Mouse (Mus musculus) hindbrain, embryonic 10.5 days (tissue): ENCODE results near the gene Slc25a25. TPM values are rescaled to one million over a fixed set of nuclear protein-coding genes. Genes with fewer than 3 reads are reported as not detected.

Experiments
- DNase-seq: peaks from one replicate; pipeline ENCODE4 v3.0.0-alpha.2; 2017; ENCODE audit warnings: low spot score
- H3K27ac ChIP-seq: fragments of 300-500 bp; sonication (generic); 2 replicates; pipeline ENCODE4 v1.5.1; 2016; ENCODE audit warnings: mild to moderate bottlenecking, moderate library complexity
- H3K27me3 ChIP-seq: fragments of 300-500 bp; sonication (generic); 2 replicates; pipeline ENCODE4 v1.6.1; 2016; ENCODE audit warnings: mild to moderate bottlenecking; ENCODE audit not compliant: poor library complexity, insufficient read depth, severe bottlenecking
- H3K36me3 ChIP-seq: fragments of 300-500 bp; sonication (generic); 2 replicates; pipeline ENCODE4 v1.6.1; 2016; ENCODE audit warnings: mild to moderate bottlenecking, moderate library complexity
- H3K4me1 ChIP-seq: fragments of 300-500 bp; sonication (generic); replicated peaks from 2 replicates; pipeline ENCODE4 v1.6.1; 2016; ENCODE audit warnings: mild to moderate bottlenecking
- H3K4me3 ChIP-seq: fragments of 300-500 bp; sonication (generic); 2 replicates; pipeline ENCODE4 v1.5.1; 2016; ENCODE audit warnings: mild to moderate bottlenecking, moderate library complexity
- H3K9me3 ChIP-seq: fragments of 300-500 bp; sonication (generic); 2 replicates; pipeline ENCODE4 v1.6.1; 2016; ENCODE audit warnings: mild to moderate bottlenecking, moderate library complexity
- WGBS: fragments of 180-500 bp; shearing (Covaris S2); methylation state at CpG from one replicate; pipeline ENCODE4 v1.1.7; 2016; 5-methylcytosine and 5-hydroxymethylcytosine counted together
- polyA plus RNA-seq: library from polyadenylated mRNA; unstranded; fragments of >200 nt; fragmentation: Nextera tagmentation; extraction: Ambion mirVana; gene quantifications from 2 replicates; pipeline ENCODE4 v1.2.1, GENCODE M21; 2016

Slc25a25 gene
- polyA plus RNA-seq, 1 experiment from 2014 or later, result 34.4 TPM

DNA sequence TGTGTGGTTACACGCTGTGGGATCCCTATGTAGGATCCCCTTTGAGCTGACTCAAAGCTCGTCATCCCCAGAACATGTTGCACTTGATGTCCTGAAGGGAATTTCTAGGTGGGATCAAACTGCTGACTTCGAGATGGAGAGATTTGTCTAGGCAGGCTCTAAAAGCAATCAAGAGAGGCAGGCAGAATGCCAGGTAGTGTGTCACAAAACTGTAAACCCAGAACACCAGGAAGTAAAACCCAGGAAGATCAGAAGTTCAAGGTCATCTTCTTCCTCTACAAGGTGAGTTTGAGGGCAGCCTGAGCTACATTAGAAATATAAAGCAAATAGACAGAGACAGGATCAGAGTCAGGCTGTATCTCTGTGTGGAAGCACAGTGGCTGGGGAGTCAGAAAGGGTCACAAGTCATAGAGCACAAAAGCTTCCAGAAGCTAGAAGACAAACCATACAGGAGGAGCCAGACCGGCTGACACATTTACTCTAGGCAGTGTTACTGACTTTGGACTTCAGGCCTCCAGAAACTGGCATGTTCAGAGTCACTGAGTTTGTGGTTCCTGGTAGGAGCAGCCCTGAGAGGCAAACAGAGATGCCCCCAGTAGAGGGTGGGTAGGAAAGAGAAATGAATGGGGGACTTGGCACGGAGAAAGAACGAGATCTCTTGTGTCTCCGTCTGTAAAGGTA lies 44.0 kb downstream of the Slc25a25 start:
- no peaks in the 10 kb centered on the region for H3K27me3 ChIP-seq
- H3K4me3 ChIP-seq, result no peak overlapping the region
- peaks cover 7% of the 10 kb centered on the region for H3K36me3 ChIP-seq
- no peaks in the 10 kb centered on the region for H3K9me3 ChIP-seq
- 83% methylated on average over 7 of the region's 7 CpGs for WGBS
- no peak for DNase-seq
- peak overlapping the region; percentile 23; the same call in 1 of the 2 replicates for H3K27ac ChIP-seq
- peaks cover 12% of the 10 kb centered on the region; the same call in 1 of the 2 replicates for H3K4me1 ChIP-seq

DNA sequence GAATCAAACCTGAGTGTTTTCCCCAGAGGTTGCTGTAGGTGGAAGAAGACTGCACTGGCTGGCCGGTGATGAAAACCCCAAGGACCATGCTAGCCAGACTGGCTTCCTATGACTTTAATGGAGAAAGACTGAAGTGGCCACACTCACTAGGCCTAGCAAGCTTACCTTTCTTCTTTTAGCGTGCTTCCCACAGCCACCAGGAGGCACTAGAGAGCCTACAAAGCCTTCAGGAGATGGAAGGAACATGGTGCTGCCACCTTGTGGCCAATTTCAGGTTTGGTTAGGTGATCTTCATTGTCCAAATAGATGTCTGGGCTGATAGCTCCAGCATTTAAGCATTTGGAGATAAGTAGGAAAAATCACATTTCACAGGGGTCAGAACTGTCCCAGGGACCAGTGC lies 46.6 kb downstream of the Slc25a25 start:
- H3K36me3 ChIP-seq, result peaks cover 34% of the 10 kb centered on the region
- H3K27me3 ChIP-seq, result no peaks in the 10 kb centered on the region
- no peaks in the 10 kb centered on the region for H3K9me3 ChIP-seq
- peaks cover 14% of the 10 kb centered on the region; the same call in 1 of the 2 replicates for H3K4me1 ChIP-seq
- H3K4me3 ChIP-seq, result no peak overlapping the region
- peak; percentile 92 for DNase-seq
- 20% methylated on average over 2 of the region's 2 CpGs for WGBS
- no peak overlapping the region for H3K27ac ChIP-seq

DNA sequence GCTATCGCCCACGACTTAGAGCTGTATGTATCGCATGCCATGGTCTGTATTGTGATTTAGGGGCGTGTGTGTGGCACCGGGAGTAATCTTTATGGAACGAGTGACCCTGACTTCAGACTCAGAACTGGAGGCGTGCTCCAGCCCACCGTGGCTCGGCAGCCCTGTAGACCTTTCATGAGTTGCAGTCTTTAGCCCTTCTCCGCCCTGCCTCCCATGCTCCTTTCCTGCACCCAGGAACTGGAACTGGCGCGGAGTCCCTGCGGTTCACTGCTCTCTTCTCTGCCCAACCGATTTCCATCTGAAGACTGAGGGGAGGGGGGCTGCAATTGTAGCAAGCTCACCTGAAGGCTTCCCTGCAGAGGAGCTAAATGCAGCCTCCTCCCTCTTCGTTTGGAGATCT lies 54.5 kb downstream of the Slc25a25 start:
- Histone ChIP-seq H3K27ac (peak overlapping the region; percentile 92), H3K4me3 (peak overlapping the region; percentile 94), H3K4me1 (peaks cover 29% of the 10 kb centered on the region), H3K27me3 (no peaks in the 10 kb centered on the region), H3K9me3 (0 out of 2 replicates have a peak, but pooled peaks cover 3% of the 10 kb centered on the region), H3K36me3 (peaks cover 36% of the 10 kb centered on the region)
- no peak for DNase-seq
- 2% methylated on average over 15 of the region's 15 CpGs for WGBS

DNA sequence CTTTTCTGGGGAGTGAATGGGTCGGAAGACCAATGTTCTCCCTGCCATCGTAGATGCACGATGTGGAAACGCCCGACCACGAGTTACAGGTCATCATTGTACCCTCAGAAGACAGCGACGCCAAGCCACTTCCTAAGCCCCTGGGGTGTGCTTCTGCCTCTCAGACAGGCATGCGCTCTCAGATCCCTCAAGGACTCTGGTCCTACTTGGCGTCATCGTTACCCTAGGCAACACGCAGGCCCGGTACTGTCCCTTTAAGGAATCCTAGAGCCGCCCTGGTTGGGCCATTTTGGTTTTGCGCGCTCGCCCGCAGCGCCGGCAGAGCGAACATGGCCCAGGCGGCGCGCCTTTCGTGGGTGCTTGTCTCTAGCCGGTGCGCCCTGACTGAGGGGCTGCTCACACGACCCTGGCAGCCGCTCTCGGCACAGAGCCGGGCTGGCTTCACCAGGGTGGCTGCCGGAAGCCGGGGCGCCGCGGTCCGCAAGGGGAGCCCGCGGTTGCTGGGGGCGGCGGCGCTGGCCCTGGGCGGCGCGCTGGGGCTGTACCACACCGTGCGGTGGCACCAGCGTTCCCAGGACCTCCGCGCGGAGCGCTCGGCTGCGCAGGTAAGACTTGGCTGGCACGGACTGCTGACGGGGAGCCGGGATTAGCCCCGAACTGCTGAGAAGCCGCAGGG lies 55.2 kb downstream of the Slc25a25 start:
- no peaks in the 10 kb centered on the region for H3K27me3 ChIP-seq
- peaks cover 31% of the 10 kb centered on the region for H3K4me1 ChIP-seq
- under 1% methylated on average over 59 of the region's 59 CpGs for WGBS
- H3K27ac ChIP-seq, result peak overlapping the region; percentile 92
- DNase-seq, result peak; percentile 92
- H3K4me3 ChIP-seq, result peak overlapping the region; percentile 94
- H3K9me3 ChIP-seq, result 0 out of 2 replicates have a peak, but pooled peaks cover 3% of the 10 kb centered on the region
- peaks cover 30% of the 10 kb centered on the region for H3K36me3 ChIP-seq

DNA sequence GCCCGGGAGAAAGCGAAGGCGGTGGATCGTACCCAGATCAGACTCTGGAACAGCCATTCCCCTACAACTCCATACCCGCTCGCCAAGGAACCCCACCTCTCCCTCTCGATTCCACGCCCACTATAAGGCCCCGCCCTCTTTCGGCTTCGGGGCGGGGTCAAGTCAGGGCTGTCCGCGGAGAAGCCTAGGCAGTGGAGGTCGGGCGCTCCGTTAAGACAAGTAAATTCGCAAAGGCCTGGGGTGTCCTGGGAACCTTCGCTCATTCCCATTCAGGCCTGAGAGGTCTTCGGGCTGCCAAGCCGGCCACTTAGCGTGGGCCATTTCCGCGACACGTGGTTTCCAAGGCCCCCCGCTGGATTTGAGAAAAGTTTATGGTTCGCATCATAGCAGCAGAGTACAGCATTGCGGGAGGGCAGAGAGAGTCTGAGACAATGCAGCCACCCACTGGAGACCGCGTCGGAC lies 55.7 kb downstream of the Slc25a25 start, which contains the start of gene Ptges2:
Gene Ptges2 (plus strand): TSS at position 413 of the 462 bp plus-strand sequence.
- Histone ChIP-seq H3K27ac (peak within 1 kb of the TSS; percentile 92), H3K4me1 (peaks cover 33% of the 10 kb centered on the region), H3K36me3 (peaks cover 24% of the 10 kb centered on the region), H3K9me3 (0 out of 2 replicates have a peak, but pooled peaks cover 3% of the 10 kb centered on the region), H3K4me3 (peak within 1 kb of the TSS; percentile 94), H3K27me3 (no peaks in the 10 kb centered on the region)
- DNase-seq, result peak; percentile 92
- under 1% methylated on average over 31 of the region's 31 CpGs for whole genome bisulfite sequencing

DNA sequence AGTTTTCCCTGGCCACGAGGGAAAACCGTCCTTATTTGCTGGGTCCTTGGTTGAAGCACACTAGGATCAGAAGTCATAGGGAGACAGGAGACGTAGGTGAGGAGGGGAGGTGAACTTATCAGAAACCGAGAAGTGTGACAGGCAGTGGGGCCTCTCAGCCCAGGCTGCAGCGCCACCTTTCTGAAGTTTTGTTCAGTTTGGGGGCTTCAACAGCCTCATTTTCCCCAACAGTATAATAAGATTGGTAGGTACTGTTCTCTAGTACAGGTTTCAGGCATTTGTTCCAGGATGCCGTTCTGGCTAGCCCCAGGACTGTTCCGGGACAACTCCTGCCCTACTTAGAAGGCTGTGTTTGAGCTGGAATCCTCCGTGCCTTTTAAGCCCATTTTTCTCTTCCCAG lies 56.3 kb downstream of the Slc25a25 start:
- H3K4me3 ChIP-seq, result peak overlapping the region; percentile 94
- H3K27me3 ChIP-seq, result no peaks in the 10 kb centered on the region
- no peak for DNase-seq
- H3K36me3 ChIP-seq, result peaks cover 19% of the 10 kb centered on the region
- WGBS, result 8% methylated on average over 8 of the region's 8 CpGs
- H3K27ac ChIP-seq, result peak overlapping the region; percentile 92
- peaks cover 32% of the 10 kb centered on the region for H3K4me1 ChIP-seq
- 0 out of 2 replicates have a peak, but pooled peaks cover 3% of the 10 kb centered on the region for H3K9me3 ChIP-seq

DNA sequence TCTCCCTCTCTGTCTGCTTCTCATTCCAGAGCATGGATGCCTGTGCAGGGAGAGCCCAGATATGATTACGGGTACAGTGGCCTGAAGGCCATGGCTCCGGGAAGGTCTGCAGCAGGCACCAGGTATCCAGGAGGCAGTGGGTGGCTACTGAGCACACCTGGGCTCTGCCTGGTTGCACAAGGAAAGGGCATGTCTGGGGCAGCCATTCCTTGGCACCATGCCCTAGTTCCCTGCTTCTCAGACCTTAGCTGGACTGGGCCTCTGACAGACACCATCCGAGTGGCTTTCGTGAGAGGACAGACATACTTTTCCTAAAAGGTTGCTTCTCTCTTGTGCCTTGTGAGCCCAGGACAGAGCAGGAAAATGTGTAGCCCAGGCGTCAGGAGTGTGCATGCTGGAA lies 59.2 kb downstream of the Slc25a25 start:
- 0 out of 2 replicates have a peak, but pooled peaks cover 3% of the 10 kb centered on the region for H3K9me3 ChIP-seq
- peaks cover 30% of the 10 kb centered on the region for H3K4me1 ChIP-seq
- no peak overlapping the region for H3K27ac ChIP-seq
- DNase-seq, result no peak
- no peak overlapping the region for H3K4me3 ChIP-seq
- no peaks in the 10 kb centered on the region for H3K36me3 ChIP-seq
- H3K27me3 ChIP-seq, result peaks cover 4% of the 10 kb centered on the region; the same call in 1 of the 2 replicates
- WGBS, result 82% methylated on average over 5 of the region's 5 CpGs

DNA sequence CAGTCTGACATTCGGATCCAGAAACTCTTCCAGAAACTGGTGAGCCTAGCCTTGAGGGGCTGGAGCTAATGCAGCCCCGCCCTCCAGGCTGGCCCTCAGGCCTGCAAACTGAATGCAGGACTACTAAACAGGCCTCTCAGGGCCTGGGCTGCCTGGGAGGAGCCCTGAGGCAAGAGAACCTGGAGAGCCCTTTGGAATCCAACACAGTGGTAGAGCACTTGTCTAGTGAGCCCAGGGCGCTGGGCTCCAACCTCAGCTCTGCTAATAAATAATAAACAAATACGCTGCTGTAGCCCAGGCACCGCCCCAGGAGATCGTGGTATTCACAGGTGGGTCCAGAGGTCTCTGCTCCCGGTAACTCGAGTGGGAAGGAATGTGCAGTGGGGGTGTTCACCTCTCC lies 60.4 kb downstream of the Slc25a25 start:
- H3K36me3 ChIP-seq, result no peaks in the 10 kb centered on the region

DNA sequence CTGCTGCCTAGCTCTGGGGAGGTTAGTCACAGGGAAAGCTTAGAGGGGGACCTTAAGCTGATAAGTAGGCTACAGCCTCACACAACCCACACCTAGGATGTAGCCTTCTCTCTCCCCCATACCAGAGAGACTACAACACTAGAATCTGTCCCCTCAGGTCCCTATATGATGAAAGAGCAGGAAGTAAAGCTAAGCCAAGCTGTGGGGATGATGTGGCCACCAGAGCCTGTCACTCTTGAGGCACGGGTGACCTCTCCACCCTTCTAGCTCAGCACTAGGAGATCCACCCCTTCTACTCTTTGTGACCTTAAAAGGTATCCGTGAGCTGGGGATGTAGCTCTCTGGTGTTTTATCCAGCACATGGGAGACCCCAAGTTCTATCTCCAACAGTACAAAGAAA lies 62.1 kb downstream of the Slc25a25 start:
- Histone ChIP-seq H3K9me3 (0 out of 2 replicates have a peak, but pooled peaks cover 3% of the 10 kb centered on the region), H3K4me3 (no peak overlapping the region), H3K4me1 (peaks cover 13% of the 10 kb centered on the region; the same call in 1 of the 2 replicates), H3K27ac (no peak overlapping the region), H3K27me3 (peaks cover 15% of the 10 kb centered on the region), H3K36me3 (no peaks in the 10 kb centered on the region)
- WGBS, result 83% methylated on average over 2 of the region's 2 CpGs
- DNase-seq, result no peak

More for the DNA sequence above, 60.4 kb downstream of the Slc25a25 start:
- Histone ChIP-seq H3K4me1 (peaks cover 19% of the 10 kb centered on the region), H3K27ac (no peak overlapping the region), H3K4me3 (no peak overlapping the region), H3K27me3 (peaks cover 6% of the 10 kb centered on the region; the same call in 1 of the 2 replicates), H3K9me3 (0 out of 2 replicates have a peak, but pooled peaks cover 3% of the 10 kb centered on the region)
- 74% methylated on average over 8 of the region's 8 CpGs for WGBS
- DNase-seq, result no peak

DNA sequence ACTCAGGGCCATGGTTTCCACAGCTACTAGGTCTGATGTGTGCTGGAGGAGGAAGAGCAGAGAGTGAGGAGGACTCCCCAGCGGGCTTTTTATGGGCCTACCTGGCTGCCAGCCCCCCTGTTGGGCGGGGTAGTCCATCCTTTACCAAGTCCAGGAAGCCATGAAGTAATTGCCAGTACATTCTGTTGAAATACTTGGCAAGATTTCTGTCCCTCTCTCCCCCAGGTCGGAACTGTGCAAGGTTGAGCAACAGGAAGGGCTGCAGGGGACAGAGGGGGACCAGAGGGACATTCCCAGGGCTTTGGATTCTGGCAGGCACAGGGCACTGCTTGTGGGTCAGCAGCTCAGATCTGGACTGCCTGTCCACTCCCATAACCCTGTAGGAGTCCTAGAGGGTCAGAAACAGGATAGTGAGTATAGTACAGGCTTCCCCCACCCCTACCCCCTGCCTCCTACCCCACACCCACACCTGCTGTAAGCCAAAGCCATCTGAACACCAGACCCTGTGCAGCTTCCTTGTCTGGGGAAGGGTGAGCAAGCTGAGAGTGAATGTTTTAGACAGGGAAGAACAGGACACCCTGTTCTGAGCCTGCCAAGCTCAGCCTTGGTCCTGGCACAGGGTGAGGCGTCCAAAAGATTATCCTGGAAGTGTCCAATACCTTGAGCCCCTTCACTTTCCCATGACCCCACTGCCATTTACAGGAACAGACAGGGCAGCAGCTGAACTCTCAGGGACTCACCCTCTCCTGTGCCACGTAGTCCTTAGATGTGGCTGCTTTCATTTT lies 63.3 kb downstream of the Slc25a25 start, which contains the start of gene Lcn2:
Gene Lcn2 (minus strand): TSS at position 547 of the 785 bp plus-strand sequence.
- 60% methylated on average over 5 of the region's 5 CpGs for WGBS
- no peak within 1 kb of the TSS for H3K4me3 ChIP-seq
- H3K27ac ChIP-seq, result no peak within 1 kb of the TSS
- H3K27me3 ChIP-seq, result peaks cover 28% of the 10 kb centered on the region
- H3K4me1 ChIP-seq, result peaks cover 13% of the 10 kb centered on the region; the same call in 1 of the 2 replicates
- DNase-seq, result no peak
- H3K36me3 ChIP-seq, result no peaks in the 10 kb centered on the region
- H3K9me3 ChIP-seq, result no peaks in the 10 kb centered on the region

DNA sequence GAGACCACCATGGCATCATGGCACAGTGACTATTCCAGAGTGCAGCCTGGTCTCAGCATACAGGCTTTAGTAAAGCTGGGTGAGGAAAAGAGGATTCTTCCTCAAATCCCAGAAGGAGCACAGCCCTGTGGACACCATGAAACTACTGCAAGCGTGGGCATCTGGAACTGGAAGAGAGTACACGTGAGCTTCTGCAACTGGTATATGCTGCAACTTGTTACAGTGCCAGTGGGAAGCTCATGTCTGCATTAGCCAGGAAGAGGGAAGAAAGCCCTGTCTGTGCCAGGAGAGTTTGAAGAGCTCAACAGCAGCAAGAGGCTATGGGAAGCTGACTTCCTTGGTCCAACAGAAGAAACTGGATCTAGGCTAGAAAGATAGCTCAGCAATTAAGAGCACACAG lies 68.6 kb downstream of the Slc25a25 start:
- Histone ChIP-seq H3K36me3 (peaks cover 23% of the 10 kb centered on the region), H3K27ac (no peak overlapping the region), H3K4me3 (no peak overlapping the region), H3K27me3 (peaks cover 58% of the 10 kb centered on the region), H3K4me1 (peaks cover 23% of the 10 kb centered on the region), H3K9me3 (no peaks in the 10 kb centered on the region)
- no peak for DNase-seq
- 84% methylated on average over 2 of the region's 2 CpGs for WGBS

DNA sequence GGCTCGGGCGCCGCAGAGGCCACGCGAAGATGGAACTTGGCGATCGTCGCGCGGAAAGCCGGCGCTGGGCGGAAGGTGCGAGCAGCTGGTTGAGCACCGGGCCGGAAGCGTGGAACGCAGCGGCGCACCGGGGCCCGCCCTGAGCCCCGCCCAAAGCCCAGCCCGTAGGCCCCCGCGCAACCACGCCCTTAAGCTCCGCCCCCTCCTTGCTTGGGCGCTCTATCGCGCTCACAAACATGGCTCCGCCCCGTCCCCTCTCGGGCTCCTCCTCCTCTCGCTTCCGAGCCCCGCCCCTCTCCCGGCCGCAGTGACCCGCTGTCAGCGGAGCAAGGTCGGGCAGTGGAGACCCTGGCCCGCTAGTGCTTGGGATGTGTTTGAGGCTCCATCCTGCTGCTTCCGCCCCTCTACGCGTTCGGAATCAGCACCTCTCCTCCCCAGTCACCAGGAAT lies 69.4 kb downstream of the Slc25a25 start, which contains the start of gene 1110008P14Rik:
Gene 1110008P14Rik (minus strand): TSS at position 164 of the 449 bp plus-strand sequence.
- Histone ChIP-seq H3K9me3 (no peaks in the 10 kb centered on the region), H3K36me3 (peaks cover 32% of the 10 kb centered on the region), H3K27me3 (peaks cover 56% of the 10 kb centered on the region), H3K27ac (peak within 1 kb of the TSS; percentile 83), H3K4me1 (peaks cover 19% of the 10 kb centered on the region), H3K4me3 (peak within 1 kb of the TSS; percentile 84)
- DNase-seq, result peak; percentile 94
- under 1% methylated on average over 47 of the region's 47 CpGs for WGBS
